Mouse (Mus musculus) myocyte (in vitro differentiated cells): ENCODE data around the gene Lrtm2. TPM values are rescaled to one million over a fixed set of nuclear protein-coding genes. Genes with fewer than 3 reads are reported as not detected.

Experiments
- H3K27me3 ChIP-seq: one replicate; pipeline ENCODE4 v1.6.1; 2011; ENCODE audit not compliant: control insufficient read depth, insufficient read depth, insufficient read length
- H3K36me3 ChIP-seq: one replicate; pipeline ENCODE4 v1.6.1; 2011; ENCODE audit not compliant: control insufficient read depth, insufficient read depth
- H3K4me2 ChIP-seq: one replicate; pipeline ENCODE4 v1.6.1; 2011; ENCODE audit warnings: low read depth, control low read depth
- H3K4me3 ChIP-seq: one replicate; pipeline ENCODE4 v1.5.1; 2011; ENCODE audit warnings: mild to moderate bottlenecking, control low read depth, moderate library complexity
- H3K79me2 ChIP-seq: one replicate; pipeline ENCODE4 v1.6.1; 2011; ENCODE audit not compliant: control insufficient read depth, insufficient read depth
- H3ac ChIP-seq: one replicate; pipeline ENCODE4 v1.6.1; 2011; ENCODE audit not compliant: control insufficient read depth, insufficient read length
- CEBPB ChIP-seq: IDR thresholded peaks from 2 replicates; pipeline ENCODE4 v1.6.1; 2011; ENCODE audit warnings: mild to moderate bottlenecking, moderate library complexity; ENCODE audit not compliant: poor library complexity, insufficient read depth, severe bottlenecking
- E2F4 ChIP-seq: IDR thresholded peaks from one replicate; pipeline ENCODE4 v1.6.1; 2011; ENCODE audit warnings: mild to moderate bottlenecking, control low read depth, moderate library complexity; ENCODE audit not compliant: insufficient read depth
- MAX ChIP-seq: IDR thresholded peaks from one replicate; pipeline ENCODE4 v1.6.1; 2011; ENCODE audit warnings: low read depth, mild to moderate bottlenecking, control low read depth
- MYOD1 ChIP-seq, 3 experiments: IDR thresholded peaks; one replicate each; pipeline ENCODE4 v1.6.1; 2011; ENCODE audit warnings: control low read depth in 2 of 3, low read depth in 2 of 3, mild to moderate bottlenecking in 2 of 3, moderate library complexity in 1 of 3; ENCODE audit not compliant: insufficient read length in 2 of 3, control insufficient read depth in 1 of 3
- MYOG ChIP-seq, 3 experiments: IDR thresholded peaks; one replicate each; pipeline ENCODE4 v1.6.1; 2011; ENCODE audit warnings: control low read depth in 2 of 3, low read depth in 2 of 3, mild to moderate bottlenecking in 2 of 3; ENCODE audit not compliant: insufficient read length in 2 of 3, control insufficient read depth in 1 of 3, insufficient read depth in 1 of 3
- POLR2A ChIP-seq: IDR thresholded peaks from one replicate; pipeline ENCODE4 v1.6.1; 2011; ENCODE audit warnings: low read depth, mild to moderate bottlenecking, control low read depth, moderate library complexity; ENCODE audit not compliant: insufficient read length
- POLR2AphosphoS2 ChIP-seq: IDR thresholded peaks from one replicate; pipeline ENCODE4 v1.6.1; 2011; ENCODE audit warnings: low read depth, control low read depth; ENCODE audit not compliant: insufficient read length
- REST ChIP-seq: IDR thresholded peaks from one replicate; pipeline ENCODE4 v1.6.1; 2011; ENCODE audit warnings: mild to moderate bottlenecking, control low read depth, moderate library complexity; ENCODE audit not compliant: insufficient read depth, insufficient read length
- SRF ChIP-seq: IDR thresholded peaks from one replicate; pipeline ENCODE4 v1.6.1; 2011; ENCODE audit warnings: low read depth; ENCODE audit not compliant: control insufficient read depth, insufficient read length
- TCF12 ChIP-seq: IDR thresholded peaks from one replicate; pipeline ENCODE4 v1.6.1; 2011; ENCODE audit warnings: mild to moderate bottlenecking, control low read depth; ENCODE audit not compliant: poor library complexity, insufficient read depth, severe bottlenecking
- TCF3 ChIP-seq: IDR thresholded peaks from one replicate; pipeline ENCODE4 v1.6.1; 2011; ENCODE audit warnings: low read depth, control low read depth; ENCODE audit not compliant: insufficient read length
- USF1 ChIP-seq: IDR thresholded peaks from one replicate; pipeline ENCODE4 v1.6.1; 2011; ENCODE audit warnings: low read depth, mild to moderate bottlenecking, control low read depth, moderate library complexity
- polyA plus RNA-seq: library from polyadenylated mRNA; unstranded; fragments of >200 nt; fragmentation: generic; extraction: Trizol; gene quantifications from one replicate; pipeline ENCODE4 v1.2.1, GENCODE M21; 2012; ENCODE audit warnings: missing spikeins

The Lrtm2 gene
- polyA plus RNA-seq: 0.06 TPM

GRCm38 (mm10) chr6:119330506-119330905 lies at the start of gene Lrtm2:
Gene Lrtm2, minus strand, starts transcription at chr6:119330766.
- TF ChIP-seq MYOG (IDR thresholded peaks at IDR 0.05; ENCODE audit: control insufficient read depth in 1 of 3, insufficient read depth in 1 of 3, insufficient read length in 2 of 3, low read depth in 2 of 3): peak in 1 of 3 experiments; percentile 51
- no peak for TF ChIP-seq SRF
- no peak for TF ChIP-seq MAX
- TF ChIP-seq TCF12: no peak
- TF ChIP-seq CEBPB: no peak
- TF ChIP-seq POLR2AphosphoS2: no peak
- no peak for TF ChIP-seq POLR2A
- TF ChIP-seq USF1: no peak
- no peaks in the 10 kb centered on the region for H3K79me2 ChIP-seq
- H3K4me2 ChIP-seq: peak within 1 kb of the TSS; percentile 30
- no peak within 1 kb of the TSS for H3ac ChIP-seq
- H3K4me3 ChIP-seq: no peak within 1 kb of the TSS
- peaks cover 38% of the 10 kb centered on the region for H3K27me3 ChIP-seq
- no peaks in the 10 kb centered on the region for H3K36me3 ChIP-seq

GRCm38 (mm10) chr6:119378631-119379030 lies 48.1 kb upstream of the Lrtm2 start:
- H3K4me2 ChIP-seq: no peak overlapping the region
- H3K4me3 ChIP-seq: no peak overlapping the region
- H3ac ChIP-seq: no peak overlapping the region
- no peaks in the 10 kb centered on the region for H3K36me3 ChIP-seq
- H3K79me2 ChIP-seq: peaks cover 94% of the 10 kb centered on the region
- TF ChIP-seq REST (no peak), E2F4 (no peak), MAX (no peak), SRF (no peak), TCF3 (no peak), POLR2AphosphoS2 (no peak), MYOD1 (IDR thresholded peaks at IDR 0.05; ENCODE audit: control insufficient read depth in 1 of 3, insufficient read length in 2 of 3, low read depth in 2 of 3) (no peak), POLR2A (no peak), USF1 (no peak), MYOG (IDR thresholded peaks at IDR 0.05; ENCODE audit: control insufficient read depth in 1 of 3, insufficient read depth in 1 of 3, insufficient read length in 2 of 3, low read depth in 2 of 3) (no peak), TCF12 (no peak), CEBPB (no peak)
- no peaks in the 10 kb centered on the region for H3K27me3 ChIP-seq

- Histone ChIP-seq H3ac (no peak overlapping the region), H3K79me2 (peaks cover 93% of the 10 kb centered on the region), H3K36me3 (no peaks in the 10 kb centered on the region), H3K4me2 (no peak overlapping the region), H3K4me3 (no peak overlapping the region), H3K27me3 (no peaks in the 10 kb centered on the region)
- no peak for TF ChIP-seq TCF3
- no peak for TF ChIP-seq MYOG (IDR thresholded peaks at IDR 0.05; ENCODE audit: control insufficient read depth in 1 of 3, insufficient read depth in 1 of 3, insufficient read length in 2 of 3, low read depth in 2 of 3)
- TF ChIP-seq MYOD1 (IDR thresholded peaks at IDR 0.05; ENCODE audit: control insufficient read depth in 1 of 3, insufficient read length in 2 of 3, low read depth in 2 of 3): no peak
- no peak for TF ChIP-seq MAX
- no peak for TF ChIP-seq REST
- no peak for TF ChIP-seq POLR2A
- TF ChIP-seq CEBPB: no peak
- TF ChIP-seq TCF12: no peak
- no peak for TF ChIP-seq POLR2AphosphoS2
- TF ChIP-seq USF1: no peak
- TF ChIP-seq SRF: no peak
These were observed 47.0 kb upstream of the Lrtm2 start for GRCm38 (mm10) chr6:119377613-119378012.

DNA sequence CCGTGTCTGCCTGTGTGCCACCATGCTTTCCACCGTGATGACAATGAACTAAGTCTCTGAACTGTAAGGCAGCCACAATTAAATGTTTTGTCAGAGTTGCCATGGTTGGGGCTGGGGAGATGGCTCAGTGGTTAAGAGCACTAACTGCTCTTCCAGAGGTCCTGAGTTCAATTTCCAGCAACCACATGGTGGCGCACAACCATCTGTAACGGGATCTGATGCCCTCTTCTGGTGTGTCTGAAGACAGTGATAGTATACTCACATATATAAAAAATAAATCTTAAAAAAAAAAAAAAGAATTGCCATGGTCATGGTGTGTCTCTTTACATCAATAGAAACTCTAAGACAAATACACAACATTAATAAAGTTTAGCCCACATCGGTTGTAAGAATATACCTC lies 44.5 kb upstream of the Lrtm2 start:
- Histone ChIP-seq H3K79me2 (peaks cover 88% of the 10 kb centered on the region), H3K4me3 (no peak overlapping the region), H3K27me3 (no peaks in the 10 kb centered on the region), H3K4me2 (no peak overlapping the region), H3ac (no peak overlapping the region), H3K36me3 (no peaks in the 10 kb centered on the region)
- TF ChIP-seq REST: no peak

- H3K27me3 ChIP-seq: no peaks in the 10 kb centered on the region
- TF ChIP-seq TCF3: no peak
- TF ChIP-seq POLR2A: no peak
- TF ChIP-seq USF1: no peak
- no peak for TF ChIP-seq MYOG (IDR thresholded peaks at IDR 0.05; ENCODE audit: control insufficient read depth in 1 of 3, insufficient read depth in 1 of 3, insufficient read length in 2 of 3, low read depth in 2 of 3)
- TF ChIP-seq E2F4: no peak
- no peak for TF ChIP-seq CEBPB
- H3K4me3 ChIP-seq: no peak overlapping the region
- peaks cover 69% of the 10 kb centered on the region for H3K79me2 ChIP-seq
- no peak overlapping the region for H3K4me2 ChIP-seq
- H3ac ChIP-seq: no peak overlapping the region
- H3K36me3 ChIP-seq: no peaks in the 10 kb centered on the region
These were observed 42.6 kb upstream of the Lrtm2 start for GRCm38 (mm10) chr6:119373000-119373705.
